ENCODE assay signal across 8 mouse cellular contexts in the genomic region with DNA sequence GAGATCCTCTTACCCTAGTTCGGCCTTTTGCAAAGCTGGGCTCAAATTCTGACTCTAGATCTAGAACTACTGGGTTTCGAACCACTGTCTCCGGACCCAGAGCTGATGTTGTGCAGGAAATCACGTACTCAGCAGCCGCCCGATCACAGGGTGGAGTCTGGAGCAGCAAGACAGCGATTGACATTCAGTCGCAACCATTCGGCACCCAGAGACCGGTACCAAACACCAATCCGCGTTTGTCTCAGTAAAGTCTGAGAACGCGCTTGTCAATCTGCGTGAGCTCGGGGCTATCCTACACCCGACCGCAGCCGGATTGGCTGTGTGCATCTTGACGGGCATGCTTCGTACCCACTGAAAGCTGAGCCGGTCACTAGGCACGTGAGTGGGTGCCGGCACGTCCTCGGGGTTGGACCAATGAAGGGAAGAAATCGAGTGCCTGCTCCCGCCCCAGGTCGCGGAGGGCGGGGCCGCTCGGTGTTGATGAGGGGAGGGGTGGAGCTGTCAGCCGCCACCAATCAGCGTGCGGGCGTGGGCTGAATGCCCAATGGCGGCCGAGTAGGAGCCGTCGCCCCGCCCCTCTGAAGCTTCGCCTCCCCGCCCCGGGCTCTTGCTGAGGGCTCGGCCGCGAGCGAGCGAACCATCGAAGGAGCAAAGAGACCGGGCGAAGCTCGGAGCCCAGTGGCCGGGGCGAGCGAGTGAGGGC. TPM values are rescaled to one million over a fixed set of nuclear protein-coding genes. Genes with fewer than 3 reads are reported as not detected.
DNase-seq lines count a peak whose midpoint lies in the region; ATAC-seq lines count a peak whose summit lies in the region.

TSS of gene Kdm4b (plus strand) at position 613 of the 703 bp plus-strand sequence.

- ATAC-seq in CD4-positive, CD25-positive, alpha-beta regulatory T cell, adult 4 months, result peak; percentile 95
- peak; percentile 98 for ATAC-seq in heart, embryonic 14.5 days (ENCODE audit: insufficient number of reproducible peaks, insufficient read depth, low FRiP score, low read depth)
- ATAC-seq in liver, embryonic 13.5 days (ENCODE audit: low read depth), result peak; percentile 97
- ATAC-seq in stomach, embryonic 16.5 days (ENCODE audit: insufficient read depth, low FRiP score), result peak; percentile 98

- no peaks in the 10 kb centered on the region for H3K27me3 ChIP-seq in heart, embryonic 14.5 days (ENCODE audit: control insufficient read depth, insufficient read depth, low read length)
- H3K27me3 ChIP-seq in liver, embryonic 13.5 days, result no peaks in the 10 kb centered on the region
- H3K27me3 ChIP-seq in stomach, embryonic 16.5 days (ENCODE audit: control insufficient read depth, insufficient read depth, low read length), result no peaks in the 10 kb centered on the region

- H3K4me3 ChIP-seq in heart, embryonic 14.5 days (ENCODE audit: control insufficient read depth in 1 of 2, insufficient read depth in 1 of 2, low read depth in 1 of 2, low read length in 2 of 2), result peak within 1 kb of the TSS; percentile 76 to 91
- H3K4me3 ChIP-seq in liver, embryonic 13.5 days (replicated peaks), result peak within 1 kb of the TSS; percentile 81
- peak within 1 kb of the TSS; percentile 79 for H3K4me3 ChIP-seq in stomach, embryonic 16.5 days (replicated peaks; ENCODE audit: low read length)

- peaks cover 21% of the 10 kb centered on the region for H3K36me3 ChIP-seq in heart, embryonic 14.5 days (ENCODE audit: control insufficient read depth, insufficient read depth, low read length)
- peaks cover 36% of the 10 kb centered on the region for H3K36me3 ChIP-seq in liver, embryonic 13.5 days
- peaks cover 3% of the 10 kb centered on the region; the same call in 1 of the 2 replicates for H3K36me3 ChIP-seq in stomach, embryonic 16.5 days (ENCODE audit: control insufficient read depth, insufficient read depth, low read length)

- H3K27ac ChIP-seq in heart, embryonic 14.5 days (replicated peaks in 1 of 2; ENCODE audit: control insufficient read depth in 1 of 2, insufficient read depth in 1 of 2, low read depth in 2 of 2, low read length in 2 of 2), result peak within 1 kb of the TSS; percentile 92 to 97
- H3K27ac ChIP-seq in liver, embryonic 13.5 days, result peak within 1 kb of the TSS; percentile 95
- H3K27ac ChIP-seq in stomach, embryonic 16.5 days (ENCODE audit: low read length), result peak within 1 kb of the TSS; percentile 97

- under 1% methylated on average over 50 of the region's 57 CpGs for WGBS in heart, embryonic 14.5 days
- WGBS in liver, embryonic 13.5 days (ENCODE audit: insufficient replicate concordance), result under 1% methylated on average over 57 of the region's 57 CpGs
- WGBS in stomach, embryonic 16.5 days, result under 1% methylated on average over 57 of the region's 57 CpGs

- H3K4me1 ChIP-seq in heart, embryonic 14.5 days (ENCODE audit: control insufficient read depth in 2 of 2, insufficient read depth in 2 of 2, low read length in 2 of 2), result peaks cover 24 to 36% of the 10 kb centered on the region in 2 experiments
- H3K4me1 ChIP-seq in liver, embryonic 13.5 days (replicated peaks), result peaks cover 52% of the 10 kb centered on the region
- peaks cover 24% of the 10 kb centered on the region for H3K4me1 ChIP-seq in stomach, embryonic 16.5 days (ENCODE audit: control insufficient read depth, insufficient read depth, low read length)

- peak; percentile 97 for DNase-seq in c-Kit-negative CD71-positive TER-119-positive erythroid progenitor cells, embryonic 14.5 days (ENCODE audit: low read depth, low spot score)
- peak; percentile 100 for DNase-seq in fibroblast of lung, adult 2 months (ENCODE audit: low read depth)
- peak; percentile 99 for DNase-seq in kidney, postnatal 14 days
- DNase-seq in liver, embryonic 13.5 days, result peak; percentile 99
- peak; percentile 99 for DNase-seq in neural tube, embryonic 10.5 days (ENCODE audit: extremely low spot score, low spot score)

- peak within 1 kb of the TSS; percentile 94 for H3K4me2 ChIP-seq in heart, embryonic 14.5 days (ENCODE audit: low read length)
- H3K4me2 ChIP-seq in liver, embryonic 13.5 days, result peak within 1 kb of the TSS; percentile 99
- H3K4me2 ChIP-seq in stomach, embryonic 16.5 days (ENCODE audit: low read depth, low read length), result peak within 1 kb of the TSS; percentile 93

- H3K9ac ChIP-seq in heart, embryonic 14.5 days (ENCODE audit: low read length), result peak within 1 kb of the TSS; percentile 96
- peak within 1 kb of the TSS; percentile 93 for H3K9ac ChIP-seq in liver, embryonic 13.5 days
- H3K9ac ChIP-seq in stomach, embryonic 16.5 days (ENCODE audit: low read length), result peak within 1 kb of the TSS; percentile 96

- no peaks in the 10 kb centered on the region for H3K9me3 ChIP-seq in heart, embryonic 14.5 days (ENCODE audit: control insufficient read depth, low read length)
- no peaks in the 10 kb centered on the region for H3K9me3 ChIP-seq in liver, embryonic 13.5 days (replicated peaks)
- no peaks in the 10 kb centered on the region for H3K9me3 ChIP-seq in stomach, embryonic 16.5 days (replicated peaks; ENCODE audit: control insufficient read depth, low read length)

RNA-seq across cellular contexts. Expression of gene Kdm4b, which starts in this region (rescaled TPM):
- polyA plus RNA-seq in CD4-positive, CD25-positive, alpha-beta regulatory T cell, adult 4 months (2017; shearing (Covaris generic)), result 1 to 10 TPM; 5.3 to 7.0 TPM
- 24.1 and 24.4 TPM in 2 replicates for polyA plus RNA-seq in heart, embryonic 14.5 days (2014; fragmentation: Nextera tagmentation; extraction: Ambion mirVana)
- 6.1 and 7.1 TPM in 2 replicates for polyA plus RNA-seq in liver, embryonic 13.5 days (2015; fragmentation: Nextera tagmentation; extraction: Ambion mirVana)
- 23.5 and 24.2 TPM in 2 replicates for polyA plus RNA-seq in stomach, embryonic 16.5 days (2015; fragmentation: Nextera tagmentation; extraction: Ambion mirVana)

Comparison
In these comparisons a context has a peak if more than half of its experiments do, and no peak if none do; other contexts are left out.
1. Peak in every context shown above with its lines: DNase-seq, ATAC-seq, H3K4me3 ChIP-seq and H3K27ac ChIP-seq.